Mouse (Mus musculus) midbrain, embryonic 10.5 days (tissue): ENCODE measurements at regions not wholly inside any gene's neighbourhood (a gene's known extent, or its start where the extent isn't known, plus 50 kb on each side); places are given as distances from the start of the nearest gene placed in this dataset.

ENCODE experiments used
- DNase-seq: peaks from one replicate; pipeline ENCODE4 v3.0.0-alpha.2; 2017; ENCODE audit warnings: low spot score
- H3K27ac ChIP-seq: fragments of 300-500 bp; sonication (generic); replicated peaks from 2 replicates; pipeline ENCODE4 v1.5.1; 2016; ENCODE audit warnings: mild to moderate bottlenecking
- H3K27me3 ChIP-seq: fragments of 300-500 bp; sonication (generic); 2 replicates; pipeline ENCODE4 v1.6.1; 2016; ENCODE audit warnings: low read depth, mild to moderate bottlenecking; ENCODE audit not compliant: poor library complexity, severe bottlenecking
- H3K36me3 ChIP-seq: fragments of 300-500 bp; sonication (generic); 2 replicates; pipeline ENCODE4 v1.6.1; 2016; ENCODE audit warnings: mild to moderate bottlenecking, moderate library complexity
- H3K4me1 ChIP-seq: fragments of 300-500 bp; sonication (generic); 2 replicates; pipeline ENCODE4 v1.6.1; 2016
- H3K4me3 ChIP-seq: fragments of 300-500 bp; sonication (generic); 2 replicates; pipeline ENCODE4 v1.5.1; 2016; ENCODE audit warnings: mild to moderate bottlenecking, moderate library complexity
- H3K9me3 ChIP-seq: fragments of 300-500 bp; sonication (generic); replicated peaks from 2 replicates; pipeline ENCODE4 v1.6.1; 2016; ENCODE audit warnings: mild to moderate bottlenecking
- WGBS: fragments of 180-500 bp; shearing (Covaris S2); methylation state at CpG from one replicate; pipeline ENCODE4 v1.1.7; 2016; 5-methylcytosine and 5-hydroxymethylcytosine counted together

- Histone ChIP-seq H3K36me3 (no peaks in the 10 kb centered on the region), H3K27ac (no peak overlapping the region), H3K27me3 (no peaks in the 10 kb centered on the region), H3K9me3 (no peaks in the 10 kb centered on the region), H3K4me1 (no peaks in the 10 kb centered on the region), H3K4me3 (no peak overlapping the region)
- DNase-seq = no peak
- WGBS = 94% methylated on average over 8 of the region's 8 CpGs
Observed at GRCm38 (mm10) chr3:19458386-19458785, 170.1 kb downstream of the 1700064H15Rik start.

- Histone ChIP-seq H3K36me3 (no peaks in the 10 kb centered on the region), H3K4me1 (no peaks in the 10 kb centered on the region), H3K27ac (no peak overlapping the region), H3K4me3 (no peak overlapping the region), H3K9me3 (no peaks in the 10 kb centered on the region), H3K27me3 (no peaks in the 10 kb centered on the region)
- 96% methylated on average over 2 of the region's 2 CpGs for WGBS
- DNase-seq = no peak
Observed at GRCm38 (mm10) chr3:19457431-19457830, 171.0 kb downstream of the 1700064H15Rik start.

GRCm38 (mm10) chr3:19455838-19456448 is 172.5 kb downstream of the 1700064H15Rik start:
- Histone ChIP-seq H3K4me3 (no peak overlapping the region), H3K27ac (no peak overlapping the region), H3K9me3 (no peaks in the 10 kb centered on the region), H3K36me3 (no peaks in the 10 kb centered on the region), H3K27me3 (no peaks in the 10 kb centered on the region), H3K4me1 (no peaks in the 10 kb centered on the region)
- WGBS = 86% methylated on average over 4 of the region's 4 CpGs
- no peak for DNase-seq

GRCm38 (mm10) chr3:19451022-19451421 is 177.5 kb downstream of the 1700064H15Rik start:
- DNase-seq = no peak
- Histone ChIP-seq H3K27me3 (no peaks in the 10 kb centered on the region), H3K4me1 (no peaks in the 10 kb centered on the region), H3K36me3 (no peaks in the 10 kb centered on the region), H3K9me3 (no peaks in the 10 kb centered on the region), H3K27ac (no peak overlapping the region), H3K4me3 (no peak overlapping the region)
- 49% methylated on average over 3 of the region's 3 CpGs for WGBS

- WGBS = 70% methylated on average over 3 of the region's 3 CpGs
- Histone ChIP-seq H3K4me1 (no peaks in the 10 kb centered on the region), H3K27ac (no peak overlapping the region), H3K27me3 (no peaks in the 10 kb centered on the region), H3K36me3 (no peaks in the 10 kb centered on the region), H3K9me3 (no peaks in the 10 kb centered on the region), H3K4me3 (no peak overlapping the region)
- DNase-seq = no peak
Observed at GRCm38 (mm10) chr3:19448931-19449330, 179.5 kb downstream of the 1700064H15Rik start.

- no peak overlapping the region for H3K4me3 ChIP-seq
- H3K4me1 ChIP-seq = no peaks in the 10 kb centered on the region
- H3K9me3 ChIP-seq = no peaks in the 10 kb centered on the region
- H3K27ac ChIP-seq = no peak overlapping the region
- no peak for DNase-seq
- H3K27me3 ChIP-seq = no peaks in the 10 kb centered on the region
- WGBS = 83% methylated on average over 2 of the region's 2 CpGs
- no peaks in the 10 kb centered on the region for H3K36me3 ChIP-seq
Observed at GRCm38 (mm10) chr3:19448192-19448591, 180.3 kb downstream of the 1700064H15Rik start.

GRCm38 (mm10) chr3:19447733-19448132 is 180.7 kb downstream of the 1700064H15Rik start:
- WGBS = 73% methylated on average over 1 of the region's 1 CpGs
- DNase-seq = no peak
- Histone ChIP-seq H3K4me3 (no peak overlapping the region), H3K4me1 (no peaks in the 10 kb centered on the region), H3K36me3 (no peaks in the 10 kb centered on the region), H3K9me3 (no peaks in the 10 kb centered on the region), H3K27me3 (no peaks in the 10 kb centered on the region), H3K27ac (no peak overlapping the region)

- DNase-seq = no peak
- H3K27me3 ChIP-seq = no peaks in the 10 kb centered on the region
- no peaks in the 10 kb centered on the region for H3K4me1 ChIP-seq
- H3K9me3 ChIP-seq = no peaks in the 10 kb centered on the region
- 74% methylated on average over 2 of the region's 2 CpGs for WGBS
- no peak overlapping the region for H3K27ac ChIP-seq
- no peak overlapping the region for H3K4me3 ChIP-seq
- no peaks in the 10 kb centered on the region for H3K36me3 ChIP-seq
Observed at GRCm38 (mm10) chr3:19444914-19445313, 183.6 kb downstream of the 1700064H15Rik start.

- Histone ChIP-seq H3K4me3 (no peak overlapping the region), H3K4me1 (no peaks in the 10 kb centered on the region), H3K36me3 (no peaks in the 10 kb centered on the region), H3K9me3 (no peaks in the 10 kb centered on the region), H3K27ac (no peak overlapping the region), H3K27me3 (no peaks in the 10 kb centered on the region)
- 63% methylated on average over 1 of the region's 1 CpGs for WGBS
- DNase-seq = no peak
Observed at GRCm38 (mm10) chr3:19441827-19442226, 186.7 kb downstream of the 1700064H15Rik start.

- Histone ChIP-seq H3K4me3 (no peak overlapping the region), H3K9me3 (no peaks in the 10 kb centered on the region), H3K27me3 (no peaks in the 10 kb centered on the region), H3K27ac (no peak overlapping the region), H3K4me1 (no peaks in the 10 kb centered on the region), H3K36me3 (no peaks in the 10 kb centered on the region)
- DNase-seq = no peak
- 85% methylated on average over 4 of the region's 4 CpGs for WGBS
Observed at GRCm38 (mm10) chr3:19430159-19430558, 198.3 kb downstream of the 1700064H15Rik start.

GRCm38 (mm10) chr3:19429422-19430076 is 198.9 kb downstream of the 1700064H15Rik start:
- 85% methylated on average over 6 of the region's 6 CpGs for WGBS
- DNase-seq = no peak
- Histone ChIP-seq H3K4me1 (no peaks in the 10 kb centered on the region), H3K9me3 (no peaks in the 10 kb centered on the region), H3K36me3 (no peaks in the 10 kb centered on the region), H3K27me3 (no peaks in the 10 kb centered on the region), H3K4me3 (no peak overlapping the region), H3K27ac (no peak overlapping the region)

GRCm38 (mm10) chr3:19429010-19429409 is 199.5 kb downstream of the 1700064H15Rik start:
- no peaks in the 10 kb centered on the region for H3K27me3 ChIP-seq
- H3K4me3 ChIP-seq = no peak overlapping the region
- no peaks in the 10 kb centered on the region for H3K4me1 ChIP-seq
- no peaks in the 10 kb centered on the region for H3K9me3 ChIP-seq
- no peaks in the 10 kb centered on the region for H3K36me3 ChIP-seq
- no peak for DNase-seq
- H3K27ac ChIP-seq = no peak overlapping the region

- H3K9me3 ChIP-seq = no peaks in the 10 kb centered on the region
- DNase-seq = no peak
- H3K4me1 ChIP-seq = no peaks in the 10 kb centered on the region
- H3K27ac ChIP-seq = no peak overlapping the region
- no peaks in the 10 kb centered on the region for H3K27me3 ChIP-seq
- no peaks in the 10 kb centered on the region for H3K36me3 ChIP-seq
- 92% methylated on average over 1 of the region's 1 CpGs for WGBS
- H3K4me3 ChIP-seq = no peak overlapping the region
Observed at GRCm38 (mm10) chr3:19426130-19426556, 202.3 kb downstream of the 1700064H15Rik start.
